Mouse (Mus musculus) liver, postnatal 0 days (tissue): ENCODE data around the gene Iqgap1. TPM values are rescaled to one million over a fixed set of nuclear protein-coding genes. Genes with fewer than 3 reads are reported as not detected.
A peak's percentile ranks its signal among the peaks of the same experiment; 100 is the strongest.

Experiments used
- ATAC-seq: fragments of 200-750 bp; cut with Nextera tagmentation; 2 replicates; pipeline ENCODE4 v1.8.0; 2017; ENCODE audit warnings: mild to moderate bottlenecking, moderate library complexity
- DNase-seq: peaks from one replicate; pipeline ENCODE4 v3.0.0-alpha.2; 2016
- H3K27ac ChIP-seq: fragments of 300-500 bp; sonication (generic); 2 replicates; pipeline ENCODE4 v1.5.1; 2014; ENCODE audit warnings: antibody characterized with exemption, moderate library complexity, mild to moderate bottlenecking, low read depth
- H3K27me3 ChIP-seq: fragments of 300-500 bp; sonication (generic); 2 replicates; pipeline ENCODE4 v1.6.1; 2014; ENCODE audit warnings: low read length, control low read depth, mixed read lengths; ENCODE audit not compliant: insufficient read depth
- H3K36me3 ChIP-seq: fragments of 300-500 bp; sonication (generic); replicated peaks from 2 replicates; pipeline ENCODE4 v1.6.1; 2014; ENCODE audit warnings: mild to moderate bottlenecking, control low read depth, low read length, moderate library complexity, mixed read lengths; ENCODE audit not compliant: insufficient read depth
- H3K4me1 ChIP-seq: fragments of 300-500 bp; sonication (generic); 2 replicates; pipeline ENCODE4 v1.6.1; 2014; ENCODE audit warnings: antibody characterized with exemption, mild to moderate bottlenecking, control low read depth; ENCODE audit not compliant: insufficient read depth
- H3K4me2 ChIP-seq: fragments of 300-500 bp; sonication (generic); 2 replicates; pipeline ENCODE4 v1.6.1; 2014; ENCODE audit warnings: low read depth, mild to moderate bottlenecking, low read length, moderate library complexity, mixed read lengths
- H3K4me3 ChIP-seq: fragments of 300-500 bp; sonication (generic); 2 replicates; pipeline ENCODE4 v1.5.1; 2014; ENCODE audit warnings: low read depth, low read length
- H3K9ac ChIP-seq: fragments of 300-500 bp; sonication (generic); replicated peaks from 2 replicates; pipeline ENCODE4 v1.6.1; 2014; ENCODE audit warnings: mild to moderate bottlenecking, moderate library complexity
- H3K9me3 ChIP-seq: fragments of 300-500 bp; sonication (generic); 2 replicates; pipeline ENCODE4 v1.6.1; 2016; ENCODE audit warnings: mild to moderate bottlenecking, control low read depth, low read length, mixed read lengths
- CTCF ChIP-seq: sonication (generic); IDR thresholded peaks from 2 replicates; pipeline ENCODE4 v1.5.1; 2016; ENCODE audit warnings: antibody characterized with exemption, low read depth
- EP300 ChIP-seq: IDR thresholded peaks from 2 replicates; pipeline ENCODE4 v1.6.1; 2016; ENCODE audit warnings: antibody characterized with exemption, low read depth, mild to moderate bottlenecking
- WGBS: fragments of 180-500 bp; shearing (Covaris S2); extraction: QIAGEN DNeasy Blood & Tissue Kit; methylation state at CpG from one replicate; pipeline ENCODE4 v1.1.7; 2014; ENCODE audit not compliant: insufficient replicate concordance; 5-methylcytosine and 5-hydroxymethylcytosine counted together
- polyA plus RNA-seq: library from polyadenylated mRNA; unstranded; fragments of >200 nt; fragmentation: Nextera tagmentation; extraction: Ambion mirVana; gene quantifications from 2 replicates; pipeline ENCODE4 v1.2.1, GENCODE M21; 2015

The Iqgap1 gene
- polyA plus RNA-seq, 1 experiment from 2014 or later, result 13.6 TPM

- ATAC-seq (peak; percentile 47; the same call in 1 of the 2 replicates), DNase-seq (no peak)
- H3K36me3 ChIP-seq, result peaks cover 5% of the 10 kb centered on the region; the same call in 1 of the 2 replicates
- H3K4me2 ChIP-seq, result no peak overlapping the region
- H3K4me3 ChIP-seq, result no peak overlapping the region
- no peaks in the 10 kb centered on the region for H3K9me3 ChIP-seq
- 10% methylated on average over 1 of the region's 1 CpGs for WGBS
- H3K27me3 ChIP-seq, result no peaks in the 10 kb centered on the region
- TF ChIP-seq CTCF, result no peak
- TF ChIP-seq EP300, result peak; percentile 13; the same call in 1 of the 2 replicates
- peaks cover 13% of the 10 kb centered on the region; the same call in 1 of the 2 replicates for H3K4me1 ChIP-seq
- no peak overlapping the region for H3K9ac ChIP-seq
- peak overlapping the region; percentile 60 for H3K27ac ChIP-seq
Measured at GRCm38 (mm10) chr7:80789061-80789460, 36.7 kb downstream of the Iqgap1 start.

- TF ChIP-seq EP300 (no peak), CTCF (no peak)
- Histone ChIP-seq H3K27ac (no peak overlapping the region), H3K9me3 (no peaks in the 10 kb centered on the region), H3K9ac (no peak overlapping the region), H3K27me3 (no peaks in the 10 kb centered on the region), H3K4me1 (peaks cover 23% of the 10 kb centered on the region), H3K4me3 (no peak overlapping the region), H3K36me3 (peaks cover 1% of the 10 kb centered on the region; the same call in 1 of the 2 replicates), H3K4me2 (no peak overlapping the region)
- ATAC-seq, result no peak
- WGBS, result 72% methylated on average over 7 of the region's 7 CpGs
- no peak for DNase-seq
Measured at GRCm38 (mm10) chr7:80788002-80788401, 37.8 kb downstream of the Iqgap1 start.

GRCm38 (mm10) chr7:80786746-80787145, 39.0 kb downstream of the Iqgap1 start:
- no peak for DNase-seq
- no peaks in the 10 kb centered on the region for H3K27me3 ChIP-seq
- H3K36me3 ChIP-seq, result no peaks in the 10 kb centered on the region
- no peak overlapping the region for H3K4me2 ChIP-seq
- H3K4me1 ChIP-seq, result peaks cover 27% of the 10 kb centered on the region
- H3K27ac ChIP-seq, result no peak overlapping the region
- WGBS, result 49% methylated on average over 6 of the region's 6 CpGs
- no peaks in the 10 kb centered on the region for H3K9me3 ChIP-seq
- TF ChIP-seq CTCF (no peak), EP300 (no peak)
- no peak for ATAC-seq
- no peak overlapping the region for H3K4me3 ChIP-seq
- no peak overlapping the region for H3K9ac ChIP-seq

DNA sequence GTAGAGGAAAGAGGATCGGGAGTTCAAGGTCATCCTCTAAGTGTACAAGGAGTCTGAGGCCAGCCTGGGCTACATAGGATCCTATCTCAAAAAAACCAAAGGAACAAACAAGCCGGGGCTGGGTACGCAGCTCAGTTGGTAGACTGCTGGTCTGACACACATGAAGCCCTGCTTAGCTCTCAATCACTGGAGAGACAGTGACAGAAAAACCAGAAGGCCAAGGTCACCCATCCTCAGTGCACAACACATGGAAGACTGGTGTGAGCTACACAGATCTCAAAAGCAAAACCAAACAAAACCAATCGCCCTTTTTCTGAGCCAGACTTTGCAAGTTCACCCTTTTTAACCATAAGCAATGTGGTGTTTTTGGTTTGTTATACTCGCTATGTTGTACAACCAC, 41.9 kb downstream of the Iqgap1 start:
- Histone ChIP-seq H3K36me3 (no peaks in the 10 kb centered on the region), H3K9me3 (no peaks in the 10 kb centered on the region), H3K9ac (no peak overlapping the region), H3K4me1 (peaks cover 25% of the 10 kb centered on the region), H3K4me2 (no peak overlapping the region), H3K27me3 (no peaks in the 10 kb centered on the region), H3K27ac (peak overlapping the region; percentile 60; the same call in 1 of the 2 replicates), H3K4me3 (no peak overlapping the region)
- ATAC-seq, result no peak
- TF ChIP-seq EP300, result no peak
- TF ChIP-seq CTCF, result no peak
- 70% methylated on average over 5 of the region's 5 CpGs for WGBS
- DNase-seq, result no peak

DNA sequence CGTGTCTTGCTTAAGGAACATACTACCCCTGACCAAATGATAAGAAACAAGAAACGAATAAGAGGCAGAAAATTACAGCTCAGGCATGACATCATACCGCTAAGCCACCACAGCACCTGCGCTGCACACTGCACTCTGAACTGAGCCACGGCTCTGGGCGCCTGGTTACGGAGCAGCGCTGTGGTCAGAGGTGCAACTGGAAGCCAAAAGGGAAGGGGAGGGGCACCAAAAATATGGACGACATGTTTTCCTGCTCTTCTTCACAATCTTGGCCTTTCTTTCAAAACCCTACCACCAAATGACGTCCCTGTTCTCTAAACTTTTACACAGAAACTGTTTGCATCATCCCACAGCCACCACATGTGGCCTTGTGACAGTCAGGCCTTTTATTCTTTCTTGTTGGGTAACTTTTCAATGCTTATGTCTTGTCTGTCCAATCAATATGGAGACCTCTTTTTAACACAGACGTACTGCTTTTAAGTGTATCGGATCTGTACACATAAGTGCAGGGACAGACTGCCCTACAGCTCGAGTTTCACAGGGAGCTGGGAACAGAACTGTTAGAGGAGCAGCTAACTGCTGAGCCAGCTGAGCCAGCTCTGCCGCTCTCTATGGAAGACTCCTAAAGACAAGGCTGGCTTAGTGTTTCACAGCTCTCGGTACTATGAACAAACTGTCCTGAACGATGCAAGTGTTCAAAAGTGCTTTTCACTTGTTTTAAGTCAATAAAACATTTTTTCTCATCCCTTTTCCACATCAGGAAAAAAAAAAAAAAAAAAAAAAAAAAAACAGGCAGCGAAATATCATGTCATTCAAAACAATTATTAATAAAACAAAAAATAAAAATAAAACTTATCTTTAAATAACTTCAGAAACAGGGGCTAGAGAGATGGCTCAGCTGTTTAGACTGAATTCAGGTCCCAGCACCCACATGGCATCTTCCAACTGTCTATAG, 43.3 kb downstream of the Iqgap1 start:
- 36% methylated on average over 17 of the region's 17 CpGs for WGBS
- TF ChIP-seq EP300 (peak; percentile 60), CTCF (no peak)
- Histone ChIP-seq H3K27ac (peak overlapping the region; percentile 60), H3K27me3 (no peaks in the 10 kb centered on the region), H3K4me3 (no peak overlapping the region), H3K36me3 (no peaks in the 10 kb centered on the region), H3K4me1 (peaks cover 31% of the 10 kb centered on the region), H3K9me3 (no peaks in the 10 kb centered on the region), H3K4me2 (peak overlapping the region; percentile 19; the same call in 1 of the 2 replicates), H3K9ac (no peak overlapping the region)
- DNase-seq (peak; percentile 66), ATAC-seq (peak; percentile 81)

- ATAC-seq, result 0 out of 2 replicates have a peak, but pooled peaks have one; percentile 2
Measured at GRCm38 (mm10) chr7:80781444-80782120, 44.2 kb downstream of the Iqgap1 start.

More at GRCm38 (mm10) chr7:80781444-80782120, 44.2 kb downstream of the Iqgap1 start:
- no peaks in the 10 kb centered on the region for H3K27me3 ChIP-seq
- H3K27ac ChIP-seq, result peak overlapping the region; percentile 60
- no peak for DNase-seq
- H3K4me3 ChIP-seq, result no peak overlapping the region
- TF ChIP-seq CTCF (no peak), EP300 (no peak)
- H3K9me3 ChIP-seq, result no peaks in the 10 kb centered on the region
- peaks cover 31% of the 10 kb centered on the region for H3K4me1 ChIP-seq
- WGBS, result 52% methylated on average over 9 of the region's 9 CpGs
- H3K9ac ChIP-seq, result no peak overlapping the region
- no peaks in the 10 kb centered on the region for H3K36me3 ChIP-seq
- H3K4me2 ChIP-seq, result peak overlapping the region; percentile 19
